Mouse (Mus musculus): ENCODE results near the gene Shc1.

The Shc1 gene

DNA sequence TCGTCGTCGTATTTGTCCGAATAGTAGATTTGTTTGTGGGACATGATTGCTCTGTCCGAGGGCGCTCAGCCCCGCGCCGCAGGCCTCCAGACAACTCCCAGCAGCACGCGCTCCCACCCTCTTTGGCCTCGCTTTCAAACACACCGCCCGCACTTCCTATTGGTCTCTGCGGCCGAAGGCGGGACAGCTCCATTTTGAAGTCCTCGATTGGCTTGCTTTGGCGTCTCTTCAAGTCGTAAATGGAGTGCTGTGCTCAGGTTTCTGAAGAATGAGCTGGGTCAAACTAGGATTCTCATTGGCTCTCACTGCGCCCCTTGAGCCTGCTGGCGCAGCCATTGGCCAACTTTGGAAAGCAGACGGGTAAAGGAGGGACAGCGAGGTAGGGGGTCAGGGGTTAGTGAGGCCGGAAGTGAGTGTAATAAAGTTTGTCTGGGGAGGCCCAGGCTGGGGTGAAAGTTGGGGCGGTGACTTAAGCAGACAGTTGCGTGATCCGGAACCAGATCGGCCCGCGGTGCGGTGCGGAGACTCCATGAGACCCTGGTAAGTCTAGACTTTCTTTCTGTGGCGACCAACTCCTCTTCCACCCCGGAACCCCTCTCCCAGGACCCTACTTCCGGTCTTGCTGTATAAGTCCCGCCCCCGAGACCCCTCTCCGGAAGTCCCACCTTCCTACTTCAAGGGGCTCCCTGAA, at the start of gene Shc1, which contains the start of gene Cks1b:
Shc1 (plus strand) TSS at position 274 of the 691 bp plus-strand sequence.
Cks1b (minus strand) TSS at position 214 of the 691 bp plus-strand sequence.
- DNase-seq: peak; percentile 95

GRCm38 (mm10) chr3:89373581-89374231, 44.5 kb upstream of the Shc1 start:
- no peak for DNase-seq

GRCm38 (mm10) chr3:89377831-89378230, 40.4 kb upstream of the Shc1 start:
- no peak for DNase-seq

- peak; percentile 71 for DNase-seq
Measured at GRCm38 (mm10) chr3:89378394-89379067, 39.7 kb upstream of the Shc1 start.

GRCm38 (mm10) chr3:89379388-89380131, 38.7 kb upstream of the Shc1 start:
- no peak for DNase-seq

GRCm38 (mm10) chr3:89380291-89380690, 38.0 kb upstream of the Shc1 start:
- no peak for DNase-seq

- no peak for DNase-seq
Measured at GRCm38 (mm10) chr3:89380711-89381110, 37.5 kb upstream of the Shc1 start.

- no peak for DNase-seq
Measured at GRCm38 (mm10) chr3:89381233-89381632, 37.0 kb upstream of the Shc1 start.

DNA sequence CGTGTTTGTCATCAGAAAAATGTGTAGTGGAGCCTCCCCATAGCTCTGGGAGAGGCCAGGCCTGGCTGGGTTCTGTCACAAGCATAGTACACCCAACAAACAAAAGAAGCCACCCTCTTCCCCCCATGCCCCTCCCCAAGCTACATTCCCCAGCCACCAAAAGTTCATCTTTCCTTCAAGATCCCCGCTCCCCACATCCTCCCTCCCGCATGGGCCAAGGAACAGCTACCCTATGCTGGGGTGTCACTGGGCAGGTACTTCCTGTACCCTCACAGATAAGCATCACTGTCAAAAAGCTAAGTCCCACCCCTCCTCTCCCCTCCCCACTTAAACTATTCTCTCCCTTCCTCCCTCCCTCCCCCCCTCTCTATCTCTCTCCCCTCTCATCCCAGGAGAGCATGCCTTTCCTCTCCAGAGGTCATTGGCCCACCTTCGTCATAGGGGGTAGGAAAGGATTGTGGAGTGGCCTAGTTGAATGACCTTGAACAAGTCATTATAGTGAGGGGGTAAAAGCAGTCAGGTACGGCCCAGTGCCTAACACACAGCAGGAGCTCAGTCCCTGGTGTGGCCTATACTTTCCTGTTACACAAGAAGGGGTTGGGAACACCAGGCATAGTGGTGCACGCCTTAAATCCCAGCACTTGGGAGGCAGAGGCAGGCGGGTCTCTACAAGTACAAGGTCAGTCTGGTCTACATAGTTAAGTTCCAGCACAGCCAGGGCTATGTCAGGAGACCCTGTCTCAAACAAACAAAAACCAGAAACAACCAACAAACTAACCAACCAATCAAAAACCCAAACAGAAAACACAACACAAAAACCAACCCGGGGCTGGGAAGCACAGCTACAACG, 36.0 kb upstream of the Shc1 start:
- DNase-seq: no peak

DNA sequence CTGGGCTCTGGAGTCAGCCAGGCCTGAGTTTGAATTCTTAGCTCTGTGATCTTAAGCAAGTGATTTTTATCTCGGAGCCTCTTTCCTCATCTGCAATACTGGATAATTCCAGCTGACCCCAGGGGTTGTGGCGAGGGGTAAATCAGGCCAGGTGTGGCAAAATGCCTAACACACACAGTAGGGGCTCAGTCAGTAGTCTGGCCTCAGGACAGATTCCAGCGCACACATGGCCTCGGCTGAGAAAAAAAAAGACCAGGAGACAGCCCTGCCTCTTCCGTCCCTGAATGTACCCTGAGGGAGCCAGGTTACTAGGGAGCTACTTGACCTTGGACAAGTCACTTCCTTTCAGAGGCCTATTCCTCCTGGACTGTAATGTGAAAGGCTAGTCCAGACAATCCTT, 35.3 kb upstream of the Shc1 start:
- DNase-seq: no peak

DNA sequence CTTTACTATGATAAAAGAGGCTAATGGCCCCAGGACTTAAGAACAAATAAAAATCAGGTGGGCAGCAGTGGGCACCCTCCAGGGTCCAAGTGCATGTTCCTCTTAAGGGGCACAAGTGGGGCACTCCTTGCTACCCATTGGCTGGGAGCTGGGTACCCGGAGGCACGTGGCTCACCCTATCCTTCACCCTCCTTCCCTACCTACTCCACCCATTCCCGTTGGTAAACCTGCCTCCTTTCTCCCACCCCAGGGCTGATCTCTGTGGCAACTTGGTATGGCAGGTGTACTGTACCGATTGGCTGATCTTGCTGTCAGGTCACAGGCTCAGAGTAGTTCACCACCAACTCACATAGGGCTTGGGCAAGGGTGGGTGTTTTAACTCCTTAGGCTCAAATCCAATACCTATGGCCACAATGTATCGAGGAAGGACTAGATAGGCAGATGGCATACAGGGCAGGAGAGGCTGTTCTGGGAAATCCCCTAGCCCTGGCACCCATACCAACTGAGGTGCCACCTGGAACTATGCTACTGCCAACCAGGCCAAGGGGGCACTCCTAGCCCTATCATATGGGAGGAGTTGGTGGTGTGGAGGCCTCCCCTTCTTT, 34.5 kb upstream of the Shc1 start:
- DNase-seq: no peak

DNA sequence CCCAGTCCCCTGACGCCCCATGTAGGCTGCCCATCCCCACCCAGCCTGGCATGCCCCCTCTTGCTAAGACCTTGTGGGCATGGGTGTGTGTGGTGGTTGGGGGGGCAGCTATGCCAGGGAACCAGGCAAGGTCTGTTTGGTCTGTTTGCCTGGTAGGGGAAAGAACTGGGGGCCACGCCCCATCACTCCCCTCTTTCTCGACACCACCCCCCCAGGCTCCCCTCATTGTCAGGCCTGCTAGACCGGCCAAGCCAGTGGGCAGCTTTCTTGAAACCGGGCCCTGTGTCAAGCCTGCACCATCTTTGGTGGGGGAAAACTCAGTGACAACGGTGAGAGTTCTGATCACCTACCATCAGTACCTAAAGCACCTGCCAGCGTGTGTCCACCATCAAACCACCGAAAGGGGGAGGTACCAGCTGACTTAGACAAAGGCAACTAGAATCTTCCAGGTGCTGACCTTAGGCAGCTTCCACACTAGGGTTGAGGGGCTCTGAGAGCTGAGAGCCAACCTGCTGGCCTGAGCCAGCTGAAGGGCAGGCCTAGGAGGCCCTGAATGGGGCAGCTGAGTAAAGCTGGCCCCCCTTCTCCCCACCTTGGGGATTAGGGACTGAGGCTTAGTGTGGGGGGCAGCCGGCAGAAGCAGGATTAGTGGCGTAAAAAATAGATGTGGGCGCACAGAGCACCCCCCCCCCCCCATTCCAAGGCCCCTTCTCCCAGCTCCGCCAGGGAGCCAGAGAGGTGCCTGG, 33.7 kb upstream of the Shc1 start:
- no peak for DNase-seq

DNA sequence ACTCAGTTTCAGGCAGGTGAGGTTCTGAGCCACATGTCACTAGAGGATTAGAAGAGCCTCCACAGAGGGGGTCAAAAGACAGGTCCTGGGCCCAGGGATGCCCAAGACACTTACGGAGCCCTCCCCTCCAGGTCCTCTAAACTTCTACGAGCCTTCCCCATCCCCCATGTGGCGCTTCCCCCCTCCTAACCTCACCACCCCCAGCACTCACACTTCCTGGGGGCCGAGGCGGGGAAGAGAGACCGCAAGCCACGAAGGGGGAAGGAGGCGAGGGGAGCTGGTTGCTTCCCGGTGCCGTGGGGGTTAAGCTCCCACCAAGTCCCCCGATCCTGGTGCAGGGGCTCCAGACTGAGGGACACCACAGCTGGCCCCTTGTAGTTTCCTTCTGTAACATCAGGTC, 32.8 kb upstream of the Shc1 start:
- no peak for DNase-seq

DNA sequence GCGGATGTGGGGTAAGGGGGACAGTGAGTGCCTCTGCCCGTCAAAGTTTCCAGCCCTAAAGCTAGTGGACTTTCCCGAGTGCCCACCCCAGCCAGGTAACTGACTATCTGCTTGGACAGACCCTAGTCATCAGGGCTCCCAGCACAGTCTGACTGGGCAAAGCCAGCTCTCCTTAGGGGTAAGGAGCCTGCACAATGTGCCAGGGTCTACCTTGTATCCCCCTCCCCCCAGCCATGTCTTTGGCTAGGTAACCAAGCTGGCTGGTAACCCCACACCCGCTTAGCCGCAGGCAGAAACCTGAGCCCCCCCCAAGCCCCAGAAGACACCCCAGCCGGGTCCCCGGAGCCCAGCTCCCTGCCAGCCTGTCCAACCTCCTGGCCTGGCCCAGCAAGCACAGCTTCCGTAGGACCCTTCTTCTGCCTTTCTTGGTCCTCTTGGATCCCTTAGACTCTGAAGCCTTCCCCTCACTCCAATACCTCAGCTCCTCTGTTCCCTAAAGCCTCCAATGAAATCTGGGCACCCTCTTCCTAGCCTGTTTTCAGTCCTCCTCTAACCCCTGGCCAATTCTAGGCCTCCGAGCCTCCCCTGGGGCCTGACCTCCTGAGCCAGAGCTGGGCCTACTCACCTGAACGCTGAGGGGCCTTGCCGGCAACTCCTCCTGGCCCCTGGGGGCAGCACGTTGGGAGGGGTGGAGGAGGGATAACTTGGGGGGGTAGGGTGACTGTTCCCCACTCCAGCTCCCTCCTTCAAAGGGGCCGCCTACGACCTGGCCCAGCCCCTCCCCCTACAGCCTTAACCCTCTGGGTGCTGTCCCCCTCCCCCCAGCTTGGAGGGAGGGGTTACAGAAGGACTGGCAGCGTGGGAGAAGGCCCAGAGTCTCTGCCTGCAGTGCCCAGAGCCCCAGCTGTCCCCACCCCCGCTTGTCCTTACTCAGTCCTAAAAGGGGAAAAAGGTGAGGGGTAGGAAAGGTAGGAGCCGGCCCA, 31.5 kb upstream of the Shc1 start:
- DNase-seq: no peak

DNA sequence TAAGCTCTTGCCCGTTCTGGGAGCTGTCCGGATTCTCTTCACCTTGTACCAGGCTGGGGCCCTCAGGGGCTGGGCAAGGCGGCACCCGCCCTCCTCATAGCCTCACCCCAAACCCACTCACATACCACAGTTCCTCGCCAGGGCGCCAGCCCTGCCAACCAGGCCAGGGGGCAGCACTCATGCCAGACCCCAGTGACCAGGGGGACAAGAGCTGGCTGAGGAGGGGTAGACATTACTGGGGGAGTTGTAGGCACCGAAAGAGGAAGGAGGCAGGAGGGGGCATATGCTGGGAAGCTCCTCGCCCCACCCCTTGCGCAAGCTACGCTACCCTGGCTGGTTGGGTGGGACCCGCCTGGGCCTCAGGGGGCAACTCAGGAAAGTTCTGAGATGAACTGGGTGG, 30.6 kb upstream of the Shc1 start:
- DNase-seq: no peak

GRCm38 (mm10) chr3:89388134-89388881, 29.9 kb upstream of the Shc1 start:
- no peak for DNase-seq

- DNase-seq: no peak
Measured at GRCm38 (mm10) chr3:89388901-89389740, 29.1 kb upstream of the Shc1 start.

GRCm38 (mm10) chr3:89390111-89390515, 28.1 kb upstream of the Shc1 start:
- no peak for DNase-seq

All from liver (tissue).